In genomic region chrX:59566017-59566679, GRCm38 (mm10) we compare ENCODE assay signal across 8 mouse cellular contexts. TPM values are rescaled to one million over a fixed set of nuclear protein-coding genes. Genes with fewer than 3 reads are reported as not detected.
A peak's percentile ranks its signal among the peaks of the same experiment; 100 is the strongest.
DNase-seq lines count a peak whose midpoint lies in the region; ATAC-seq lines count a peak whose summit lies in the region.

No protein-coding gene starts in this region.

- peak overlapping the region; percentile 51 for H3K4me3 ChIP-seq in stomach, embryonic 16.5 days (replicated peaks; ENCODE audit: low read length)

- H3K36me3 ChIP-seq in stomach, embryonic 16.5 days (ENCODE audit: control insufficient read depth, insufficient read depth, low read length) = no peaks in the 10 kb centered on the region

- peak overlapping the region; percentile 67 for H3K4me2 ChIP-seq in stomach, embryonic 16.5 days (ENCODE audit: low read depth, low read length)

- WGBS in stomach, embryonic 16.5 days = 16% methylated on average over 18 of the region's 18 CpGs

- H3K4me1 ChIP-seq in stomach, embryonic 16.5 days (ENCODE audit: control insufficient read depth, insufficient read depth, low read length) = no peaks in the 10 kb centered on the region

- H3K27me3 ChIP-seq in stomach, embryonic 16.5 days (ENCODE audit: control insufficient read depth, insufficient read depth, low read length) = peaks cover 4% of the 10 kb centered on the region; the same call in 1 of the 2 replicates

- peak; percentile 2 for DNase-seq in adrenal gland, adult 2 months
- no peak for DNase-seq in adrenal gland, adult 8-10 months
- DNase-seq in B cell, adult 2 months = peak; percentile 27 to 31
- DNase-seq in embryo, embryonic 10 days (ENCODE audit: low spot score) = peak; percentile 12
- peak; percentile 1 for DNase-seq in heart, postnatal 25 days (ENCODE audit: low spot score)
- no peak for DNase-seq in gastrocnemius, postnatal 14 days

- ATAC-seq in megakaryocyte progenitor cell, adult 5-6 weeks (replicated peaks; ENCODE audit: poor library complexity) = peak; percentile 41
- ATAC-seq in stomach, embryonic 16.5 days (ENCODE audit: insufficient read depth, low FRiP score) = no peak; the same call in 1 of the 2 replicates

- H3K9ac ChIP-seq in stomach, embryonic 16.5 days (ENCODE audit: low read length) = no peak overlapping the region

- intact Hi-C loops in heart, postnatal 25 days (cut with DNase I) = loop anchor here (2.0 to 10.0 kb wide), 2 partner anchors 19 to 381 kb away; no protein-coding TSS in a partner anchor
- intact Hi-C loops in gastrocnemius, postnatal 14 days (cut with DNase I; ENCODE audit: low total_unique reads) = no loop called here

- no peaks in the 10 kb centered on the region for H3K9me3 ChIP-seq in stomach, embryonic 16.5 days (replicated peaks; ENCODE audit: control insufficient read depth, low read length)

- no peak overlapping the region for H3K27ac ChIP-seq in stomach, embryonic 16.5 days (ENCODE audit: low read length)

RNA-seq across cellular contexts. Expression of gene Fgf13, which starts 1.7 kb away (rescaled TPM):
- 1 to 10 TPM in 1 of 2 experiments, under 1 TPM in 1; 0.52 to 2.9 TPM for total RNA-seq in adrenal gland, adult 2 months (2021)
- 0.10 and 0.16 TPM in 2 replicates for polyA plus RNA-seq in adrenal gland, adult 2 months (2012; rRNA removed)
- total RNA-seq in adrenal gland, adult 8-10 months (2022) = 10 to 100 TPM in 1 of 4 experiments, 1 to 10 TPM in 2, under 1 TPM in 1; 0.70 to 20.3 (median 4.3) TPM
- 100 to 1,000 TPM; 113 to 120 TPM for total RNA-seq in heart, postnatal 25 days (2021)
- 0.29 and 1.1 TPM in 2 replicates for total RNA-seq in megakaryocyte progenitor cell, adult 5-6 weeks (2015)
- 0.12 and 0.74 TPM in 2 replicates for total RNA-seq in megakaryocyte progenitor cell, adult 5-6 weeks (2017)
- polyA plus RNA-seq in stomach, embryonic 16.5 days (2015; fragmentation: Nextera tagmentation; extraction: Ambion mirVana) = 23.5 and 31.3 TPM in 2 replicates
- total RNA-seq in gastrocnemius, postnatal 14 days (2021) = 10 to 100 TPM; 42.0 to 44.1 TPM

Comparison
In these comparisons a context has a peak if more than half of its experiments do, and no peak if none do; other contexts are left out.
1. DNase-seq: peak in adrenal gland, adult 2 months (single experiment), B cell, adult 2 months (2 of 2), embryo, embryonic 10 days (single experiment) and heart, postnatal 25 days (single experiment); none in adrenal gland, adult 8-10 months (single experiment) and gastrocnemius, postnatal 14 days (single experiment).